Mouse (Mus musculus) frontal cortex, adult 2 months (tissue): ENCODE results near the gene Mcrs1. TPM values are rescaled to one million over a fixed set of nuclear protein-coding genes. Genes with fewer than 3 reads are reported as not detected.
"Not testable (repeated sequence)": the region's sequence is repeated elsewhere in the genome, so short reads cannot be mapped to it uniquely, and the experiment has no call there.

ENCODE experiments used
- DNase-seq, 2 experiments: peaks; one replicate each; pipeline ENCODE4 v3.0.0; 2022; ENCODE audit warnings: low spot score in 1 of 2; ENCODE audit errors: extremely low spot score in 1 of 2
- polyA plus RNA-seq: library from polyadenylated mRNA; depleted of rRNA; stranded (reverse); fragments of >200 nt; gene quantifications from 2 replicates; pipeline ENCODE4 v1.2.3, GENCODE M21; 2012

Mcrs1 gene
- polyA plus RNA-seq, 1 experiment = 122 TPM

DNA sequence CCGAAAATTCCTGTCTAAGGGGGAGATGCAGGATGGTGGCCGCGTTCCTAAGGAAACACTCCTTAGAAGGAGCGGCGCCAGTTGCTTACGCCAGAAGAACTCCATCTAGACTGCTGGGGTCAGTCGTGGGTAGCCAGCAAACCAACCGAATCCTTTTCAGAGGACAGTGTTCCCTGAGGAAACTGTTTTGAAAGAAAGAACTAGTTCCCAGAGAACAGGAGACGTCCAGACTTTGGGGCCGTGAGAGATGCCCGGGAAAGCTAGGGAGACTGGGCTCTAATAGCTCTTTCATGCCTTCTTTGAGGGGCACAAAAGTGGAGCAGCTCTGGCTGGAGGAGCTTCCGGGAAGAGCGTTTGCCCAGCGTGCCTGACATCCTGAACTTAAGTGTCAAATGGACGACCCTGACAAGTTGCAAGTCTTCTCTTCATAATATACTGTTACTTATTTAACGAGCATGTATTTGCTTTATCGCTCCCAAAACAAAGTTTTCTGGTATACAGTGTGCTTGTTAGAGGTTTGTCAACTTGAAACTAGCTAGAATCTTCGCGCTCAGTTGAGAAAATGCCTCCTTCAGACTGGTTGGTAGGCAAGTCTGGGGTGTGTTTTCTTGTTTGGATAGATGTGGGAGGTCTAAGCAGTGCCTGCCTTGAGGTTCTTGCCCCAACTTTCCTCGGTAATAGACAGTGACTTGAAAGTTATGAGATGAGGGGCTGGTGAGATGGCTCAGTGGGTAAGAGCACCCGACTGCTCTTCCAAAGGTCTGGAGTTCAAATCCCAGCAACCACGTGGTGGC, 817 bp upstream of the Mcrs1 start:
- DNase-seq = no peak

DNA sequence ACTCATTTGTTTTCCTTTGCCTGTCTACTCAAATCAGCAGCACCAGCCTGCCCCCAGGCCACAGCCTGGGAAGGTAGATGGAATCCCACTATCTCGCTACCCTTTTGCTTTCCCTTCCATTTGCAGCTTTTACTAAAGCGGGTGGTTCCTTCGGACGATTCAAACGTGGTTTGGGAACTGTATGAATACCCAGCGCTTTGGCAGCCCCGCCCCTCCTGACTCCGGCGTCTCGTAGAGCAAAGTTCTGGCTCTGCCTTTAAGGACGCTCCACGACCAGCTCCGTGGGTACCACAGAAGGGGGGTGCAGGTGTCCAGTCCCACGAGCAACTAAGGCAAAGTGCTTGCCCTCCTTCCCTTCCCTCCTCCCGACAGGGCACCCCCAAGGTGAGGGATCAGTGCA, 650 bp downstream of the Mcrs1 start:
- DNase-seq = not testable (repeated sequence)

DNA sequence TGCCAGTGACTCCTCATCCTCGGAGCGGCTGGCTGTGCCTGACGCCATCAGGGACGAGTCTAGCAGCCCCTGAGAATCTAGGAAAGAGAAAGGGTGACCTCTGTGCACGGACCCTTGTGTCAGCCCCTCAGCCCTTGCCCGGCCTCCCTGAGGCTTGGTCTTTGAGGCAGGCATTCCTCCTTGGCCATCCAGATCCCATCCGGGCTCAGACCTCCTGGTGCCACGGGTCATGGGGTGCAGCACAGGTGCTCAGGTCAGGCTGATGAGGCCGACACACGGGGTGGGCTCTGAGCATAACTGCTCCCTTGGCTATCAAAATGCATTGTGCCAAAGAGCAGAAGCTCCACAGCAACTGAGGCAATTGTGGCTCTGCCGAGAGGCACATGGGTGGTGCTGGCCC, 1.8 kb downstream of the Mcrs1 start:
- no peak for DNase-seq

DNA sequence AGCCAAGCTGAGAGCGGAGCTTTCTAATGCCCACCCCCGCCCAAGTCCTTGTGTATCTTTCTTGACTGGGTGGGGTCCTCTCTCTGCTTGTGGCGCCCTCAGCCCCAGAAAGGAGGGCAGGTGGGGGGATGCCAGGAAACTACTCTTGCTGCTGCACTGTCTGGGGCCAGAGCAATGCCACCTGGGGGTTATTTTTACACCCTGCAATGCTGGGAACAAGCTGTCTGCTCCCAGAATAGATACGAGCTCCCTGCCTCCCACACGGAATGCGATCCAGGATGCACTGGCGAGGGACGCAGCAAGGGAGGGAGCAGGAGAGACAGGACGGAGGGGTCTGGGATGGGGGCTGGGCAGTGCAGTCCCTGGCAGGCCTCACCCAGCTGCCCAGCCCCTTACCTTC, 2.8 kb downstream of the Mcrs1 start:
- DNase-seq = peak; percentile 82 to 87

DNA sequence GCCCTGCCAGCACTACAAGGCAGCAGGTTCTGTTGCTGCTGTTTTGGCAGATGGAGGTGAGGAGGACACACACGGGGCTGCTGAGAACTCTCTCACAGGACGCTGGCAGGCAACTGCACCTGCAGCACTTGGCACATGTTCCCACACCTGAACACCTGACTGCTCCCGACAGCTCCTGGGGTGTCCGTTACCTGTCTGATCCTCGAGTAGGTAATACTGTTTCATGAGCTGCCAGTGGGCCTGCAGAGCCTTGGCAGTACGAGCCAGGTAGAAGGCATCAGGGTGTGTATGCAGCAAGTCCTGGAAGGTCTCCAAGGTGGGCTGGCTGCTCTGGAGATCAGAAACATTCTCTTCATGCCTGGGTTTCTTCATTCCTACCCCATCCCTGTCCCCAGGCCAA, 5.0 kb downstream of the Mcrs1 start:
- DNase-seq = not testable (repeated sequence)

DNA sequence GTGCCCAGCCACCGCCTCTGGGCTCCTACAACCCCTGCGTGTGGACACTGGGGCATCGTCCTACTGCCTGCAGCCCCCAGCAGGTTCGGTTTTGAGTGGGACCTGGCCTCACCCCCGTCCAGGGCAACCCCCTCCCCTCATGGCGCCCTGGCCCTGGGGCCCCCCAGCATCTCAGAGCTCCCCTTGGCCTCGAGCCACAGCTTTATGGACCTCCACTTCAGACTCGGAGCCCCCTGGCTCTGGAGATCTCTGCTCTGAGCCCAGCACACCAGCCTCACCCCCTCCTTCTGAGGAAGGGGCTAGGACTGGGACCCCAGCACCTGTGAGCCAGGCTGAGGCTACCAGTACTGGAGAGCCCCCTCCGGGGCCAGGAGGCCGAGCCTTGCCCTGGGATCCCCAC, 9.7 kb downstream of the Mcrs1 start:
- no peak for DNase-seq

DNA sequence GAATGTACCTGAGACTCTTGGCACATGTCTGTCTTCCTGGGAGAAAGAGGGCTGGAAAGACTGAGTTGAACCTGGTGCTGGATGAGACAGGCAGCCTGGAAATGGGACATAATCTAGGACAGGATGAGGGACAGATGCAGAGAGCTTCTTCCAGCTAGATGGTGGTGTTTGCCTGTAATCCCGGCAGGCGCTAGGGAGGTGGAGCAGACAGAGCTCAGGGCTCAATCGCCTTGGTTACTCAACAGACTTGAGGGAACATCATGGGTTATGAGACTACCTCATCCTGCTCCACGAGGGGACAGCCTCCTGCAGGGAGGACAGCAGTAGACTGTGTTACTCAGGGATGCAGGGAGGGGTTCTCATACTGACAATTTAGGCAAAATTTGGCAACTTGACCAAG, 10.5 kb downstream of the Mcrs1 start:
- no peak for DNase-seq

DNA sequence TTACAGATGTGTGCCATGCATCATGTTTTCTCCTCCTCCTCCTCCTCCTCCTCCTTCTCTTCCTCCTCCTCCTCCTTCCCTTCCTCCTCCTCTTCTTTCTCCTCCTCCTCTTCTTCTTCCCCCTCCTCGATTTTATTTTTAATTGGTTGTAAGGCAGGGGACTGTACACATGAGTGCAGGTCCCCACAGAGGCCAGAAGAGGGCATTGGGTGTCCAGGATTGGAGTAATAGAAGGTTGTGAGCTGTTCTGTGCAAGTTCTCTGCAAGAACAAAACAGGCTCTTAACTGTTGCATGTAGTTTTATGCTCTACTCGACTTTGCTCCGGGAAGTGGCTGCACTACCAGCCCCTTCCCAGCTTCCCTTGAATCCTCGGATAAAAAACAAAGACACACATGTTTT, 11.6 kb downstream of the Mcrs1 start:
- no peak for DNase-seq

DNA sequence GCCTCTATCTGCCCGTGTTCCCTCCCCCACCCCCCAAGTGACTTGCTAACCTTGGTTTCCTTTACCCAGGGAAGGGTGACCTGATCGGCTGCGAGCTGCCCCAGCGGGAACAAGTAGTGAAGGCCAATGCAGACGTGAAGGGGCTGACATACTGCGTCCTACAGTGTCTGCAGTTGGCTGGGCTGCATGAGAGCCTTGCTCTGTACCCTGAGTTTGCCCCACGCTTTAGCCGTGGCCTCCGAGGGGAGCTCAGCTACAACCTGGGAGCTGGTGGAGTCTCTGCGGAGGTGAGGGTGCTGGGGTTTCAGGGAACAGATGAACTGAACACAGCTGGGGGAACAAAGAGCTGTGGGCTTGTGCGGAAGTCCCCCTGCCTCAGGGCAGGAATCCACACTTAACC, 13.8 kb downstream of the Mcrs1 start:
- no peak for DNase-seq

DNA sequence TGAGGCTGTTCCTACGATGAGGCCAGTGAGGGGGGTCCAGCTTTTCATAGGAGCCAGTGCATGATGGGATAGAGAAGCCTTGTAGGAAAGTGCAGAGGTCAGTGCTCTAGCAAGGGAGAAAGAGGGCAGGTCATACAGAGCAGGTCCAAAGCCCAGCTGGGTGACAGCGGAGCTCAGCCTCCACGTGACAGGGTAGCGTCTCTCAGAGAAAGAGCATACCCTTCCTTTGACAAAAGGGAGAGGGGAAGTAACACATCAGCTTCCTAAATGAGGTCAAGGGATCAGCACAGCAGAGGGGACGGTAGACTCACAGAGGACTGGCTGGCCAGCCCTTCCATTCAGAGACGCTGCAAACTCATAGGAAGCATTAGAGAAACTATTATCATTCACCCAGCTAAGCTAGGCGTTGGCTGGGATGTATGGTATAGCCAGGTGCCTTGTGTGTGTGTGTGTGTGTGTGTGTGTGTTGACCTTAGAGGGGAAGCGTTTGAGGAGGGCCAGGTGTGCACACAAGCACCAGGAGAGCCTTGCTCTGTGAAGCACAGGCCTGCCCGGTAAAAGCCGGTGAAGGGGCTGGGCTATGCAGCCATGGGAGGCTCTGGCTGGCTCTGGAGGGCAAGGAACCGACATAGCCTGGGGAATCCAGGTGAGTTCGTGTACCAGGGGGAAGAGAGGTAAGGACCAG, 17.3 kb downstream of the Mcrs1 start:
- DNase-seq = no peak

DNA sequence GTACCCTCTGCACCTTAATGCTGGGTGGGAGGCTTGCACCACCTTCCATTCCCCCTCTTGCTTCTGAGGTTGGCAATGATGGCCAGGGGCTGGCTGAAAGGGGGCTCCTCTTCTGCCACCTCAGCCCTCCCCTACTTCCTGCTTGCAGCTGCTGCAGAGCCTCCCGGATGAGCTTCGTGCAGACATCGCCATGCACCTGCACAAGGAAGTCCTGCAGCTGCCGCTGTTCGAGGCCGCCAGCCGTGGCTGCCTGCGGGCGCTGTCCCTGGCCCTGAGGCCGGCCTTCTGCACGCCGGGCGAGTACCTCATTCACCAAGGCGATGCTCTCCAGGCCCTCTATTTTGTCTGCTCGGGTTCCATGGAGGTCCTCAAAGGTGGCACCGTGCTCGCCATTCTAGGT, 18.0 kb downstream of the Mcrs1 start:
- DNase-seq = no peak

DNA sequence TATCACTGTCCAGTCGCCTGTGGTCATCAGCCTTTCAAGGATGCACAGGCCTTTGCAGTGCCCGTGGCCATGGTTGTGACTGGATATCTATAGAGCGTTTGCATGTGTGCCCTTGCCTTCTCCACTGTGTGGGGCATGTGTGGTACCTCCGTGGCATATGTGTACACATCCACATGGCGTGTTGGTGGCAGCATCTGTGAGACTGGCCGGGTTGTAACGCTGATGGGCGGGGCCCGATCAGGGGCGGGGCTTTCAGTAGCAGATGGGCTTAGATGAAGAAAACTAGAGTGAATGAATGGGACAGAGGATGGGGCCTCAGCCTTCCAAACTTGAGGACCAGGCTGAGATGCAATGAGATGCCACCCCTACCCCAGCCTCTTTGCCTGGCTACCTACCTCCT, 19.8 kb downstream of the Mcrs1 start:
- DNase-seq = no peak

DNA sequence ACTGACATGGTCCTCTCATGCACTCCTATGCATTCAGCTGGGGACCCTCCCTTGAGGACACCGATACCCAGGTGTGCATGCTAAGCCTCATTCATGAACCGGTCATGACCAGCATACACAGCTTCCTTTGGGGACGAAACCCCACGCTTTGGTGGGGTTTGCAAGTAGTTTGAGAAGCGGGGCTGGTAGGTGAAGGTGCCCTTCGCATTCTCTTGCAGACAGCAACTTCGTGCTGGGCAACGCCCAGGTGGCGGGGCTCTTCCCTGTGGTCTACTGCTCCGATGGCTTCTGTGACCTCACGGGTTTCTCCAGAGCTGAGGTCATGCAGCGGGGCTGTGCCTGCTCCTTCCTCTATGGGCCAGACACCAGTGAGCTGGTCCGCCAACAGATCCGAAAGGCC, 25.7 kb downstream of the Mcrs1 start:
- no peak for DNase-seq

DNA sequence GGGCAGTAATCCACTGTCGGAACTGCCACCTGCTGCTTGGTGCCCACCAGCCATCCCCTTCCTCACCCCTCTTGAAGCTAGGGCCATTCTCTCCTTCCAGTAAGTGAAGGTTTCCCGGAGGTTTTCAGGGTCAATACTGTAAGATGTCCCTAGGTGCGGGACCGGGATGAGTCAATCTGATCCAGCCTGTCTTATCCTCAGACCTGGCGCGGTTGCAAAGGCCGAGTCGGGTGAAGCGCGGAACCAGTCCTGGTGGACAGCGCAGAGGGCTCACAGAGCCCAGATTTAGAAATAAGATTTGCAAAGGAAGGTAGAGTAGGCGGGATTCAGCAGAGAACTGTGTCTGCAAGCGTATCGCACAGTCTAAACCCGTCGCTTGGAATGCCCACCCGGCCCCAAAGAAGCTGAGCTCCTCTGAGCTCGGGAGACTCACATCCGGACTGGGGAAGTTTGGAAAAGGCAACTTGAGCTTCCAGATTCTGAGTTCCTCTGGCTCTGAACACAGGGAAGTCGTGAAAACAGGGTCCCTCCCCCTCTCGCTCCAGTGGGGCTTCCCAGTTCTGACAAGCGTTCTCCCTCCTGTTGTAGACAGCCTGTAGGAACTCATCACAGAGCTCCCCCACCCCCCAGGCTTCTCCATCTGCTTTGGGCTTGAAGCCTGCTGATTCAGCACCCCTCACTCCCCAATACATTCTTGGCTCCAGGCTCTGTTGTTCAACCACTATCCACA, 26.5 kb downstream of the Mcrs1 start:
- peak in 1 of 2 experiments; percentile 73 for DNase-seq

DNA sequence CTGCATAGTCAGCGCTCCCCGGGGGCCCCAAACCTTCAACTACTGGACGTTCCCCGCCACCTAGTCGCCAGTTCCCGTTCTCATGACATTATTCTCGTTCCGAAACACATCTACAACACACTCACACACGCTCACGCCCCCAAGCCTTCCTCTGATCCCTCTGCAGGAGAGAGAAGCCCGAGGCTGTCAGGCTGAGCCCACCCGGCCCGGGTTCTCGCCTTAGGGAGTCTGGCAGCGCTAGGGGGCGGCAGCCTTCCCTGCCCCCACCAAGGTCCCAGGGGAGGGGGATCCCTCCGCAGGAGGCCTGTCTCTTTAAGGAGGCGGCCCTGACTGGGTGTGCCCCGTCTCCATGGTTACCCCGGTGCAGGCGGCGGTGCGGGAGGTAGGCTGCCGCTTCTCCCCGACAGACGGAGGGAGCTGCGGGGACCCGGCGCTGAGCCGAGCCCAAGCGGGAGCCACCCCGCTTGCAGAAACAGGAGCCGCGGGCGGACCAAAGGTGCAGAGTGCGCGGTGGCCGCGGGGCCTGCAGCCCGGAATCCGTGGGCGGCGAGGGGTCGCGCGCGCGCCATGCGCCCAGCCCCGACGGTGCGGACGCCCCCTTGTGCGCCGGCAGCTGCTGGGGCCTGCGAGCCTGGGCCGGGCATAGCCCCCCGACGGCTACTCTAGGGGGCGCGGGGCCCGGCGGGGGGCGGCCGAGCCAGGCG, 27.4 kb downstream of the Mcrs1 start, which contains the start of gene Kcnh3:
TSS of gene Kcnh3 (plus strand) at position 654 of the 704 bp plus-strand sequence.
- DNase-seq = peak in 1 of 2 experiments; percentile 84

DNA sequence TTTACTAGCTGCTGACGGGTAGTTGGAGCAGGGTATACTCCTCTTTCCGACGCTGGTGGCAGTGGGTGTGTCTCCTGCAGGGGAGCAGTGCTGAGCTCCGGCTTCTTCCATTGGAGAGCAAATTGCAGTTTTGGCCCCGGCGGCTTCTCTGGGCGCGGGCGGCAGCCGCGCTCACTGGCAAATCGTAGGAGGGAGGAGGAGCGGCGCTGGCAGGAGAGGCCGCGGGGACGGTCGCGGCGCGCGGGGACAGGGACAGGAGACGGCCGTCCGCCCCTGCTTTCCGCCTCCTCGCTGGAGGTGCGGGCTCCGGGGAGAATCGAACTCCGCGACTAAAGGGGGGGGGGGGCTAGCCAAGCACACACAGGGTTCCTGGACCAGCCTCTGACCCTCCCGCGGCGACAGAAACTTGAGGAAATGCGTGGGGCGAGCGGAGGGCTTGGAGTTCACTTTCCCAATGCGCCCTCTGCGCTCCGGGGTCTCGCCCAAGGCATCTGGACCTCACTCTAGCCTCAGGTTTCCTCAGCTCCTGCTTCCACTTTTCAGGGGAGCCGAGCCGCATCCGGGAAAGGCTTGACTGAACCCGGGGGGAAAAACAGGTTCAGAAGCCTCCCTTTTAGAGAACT, 28.1 kb downstream of the Mcrs1 start:
- peak; percentile 64 to 83 for DNase-seq

DNA sequence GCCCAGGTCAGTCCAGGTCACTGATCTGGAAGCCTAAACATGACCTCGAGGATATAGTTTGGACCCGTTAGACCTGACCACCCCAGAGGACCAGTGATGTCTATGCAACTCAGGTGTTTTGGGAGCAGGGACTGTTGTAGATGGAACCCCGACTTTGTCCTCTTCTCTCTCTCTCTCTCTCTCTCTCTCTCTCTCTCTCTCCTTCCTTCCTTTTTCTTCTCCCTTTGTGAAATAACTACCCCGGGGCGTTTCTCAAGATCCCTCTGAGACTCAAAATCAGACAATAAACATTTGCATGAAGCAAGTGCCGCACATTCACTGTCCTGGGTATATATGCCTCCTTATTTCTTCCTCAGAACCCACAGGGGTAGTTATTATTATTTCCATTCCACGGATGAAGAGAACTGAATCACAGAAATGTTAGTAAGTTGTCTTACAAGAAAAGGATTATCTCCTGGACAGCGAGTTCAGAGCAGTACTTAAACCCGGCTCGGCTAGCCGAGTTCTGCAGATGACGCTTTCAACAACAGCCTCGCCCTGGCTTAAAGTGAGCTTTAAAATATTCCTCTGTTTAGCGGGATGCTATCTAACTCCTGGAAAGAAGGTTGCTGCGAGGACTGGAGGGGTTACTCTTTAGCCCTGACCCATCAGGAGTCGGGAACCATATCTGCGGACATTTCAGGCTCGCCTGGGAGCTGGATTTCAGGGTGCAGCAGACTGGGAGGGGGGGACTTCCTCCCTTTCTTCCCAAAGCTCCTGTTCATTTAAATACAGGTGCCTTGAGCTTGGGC, 28.8 kb downstream of the Mcrs1 start:
- DNase-seq = no peak

DNA sequence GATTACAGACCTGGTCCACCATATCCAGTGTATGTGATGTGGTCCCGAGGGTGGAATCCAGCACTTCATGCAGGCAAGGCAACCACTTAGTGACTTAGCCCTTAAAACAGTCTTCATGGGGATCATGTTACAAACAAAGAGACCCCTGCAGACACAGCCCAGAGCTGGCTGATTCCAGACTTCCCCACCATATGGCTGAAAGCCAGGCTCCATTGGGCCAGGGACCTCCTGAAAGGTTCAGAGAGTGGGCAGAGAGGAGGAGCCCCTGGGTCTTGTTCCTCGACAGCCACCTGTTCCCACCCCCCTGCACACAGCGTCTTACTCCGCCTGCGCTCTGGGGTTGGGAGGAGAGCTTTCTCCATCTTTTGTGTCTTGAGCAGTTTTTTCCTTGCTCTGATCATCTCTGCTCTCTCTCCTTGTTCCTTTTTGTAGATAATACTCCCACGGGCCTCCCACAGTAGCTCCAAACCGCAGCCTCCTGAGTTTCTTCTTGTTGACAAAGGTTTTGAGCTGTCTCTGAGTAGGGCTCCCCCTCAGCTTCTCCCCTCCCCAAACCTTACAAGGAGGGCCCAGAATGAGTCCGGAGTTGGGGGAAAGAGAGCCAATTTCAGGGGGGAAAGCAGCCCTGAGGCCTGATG, 30.3 kb downstream of the Mcrs1 start:
- DNase-seq = peak in 1 of 2 experiments; percentile 42

DNA sequence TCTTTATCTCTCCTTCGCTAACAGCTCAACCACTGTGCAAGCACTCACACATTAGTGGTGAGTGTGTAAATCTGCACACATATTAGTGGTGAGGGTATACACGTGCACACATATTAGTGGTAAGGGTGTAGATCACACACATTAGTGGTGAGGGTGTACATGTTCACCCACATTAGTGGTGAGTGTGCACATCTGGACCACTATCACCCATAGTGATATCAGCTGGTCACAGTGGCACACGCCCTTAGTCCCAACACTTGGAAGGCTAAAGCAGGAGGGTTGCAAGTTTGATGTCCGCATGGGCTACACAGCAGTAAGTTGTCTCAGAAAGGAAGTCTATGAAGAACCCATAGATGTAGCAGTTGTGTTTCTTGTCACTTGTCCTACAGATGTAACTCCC, 34.1 kb downstream of the Mcrs1 start:
- no peak for DNase-seq
